Mouse (Mus musculus): ENCODE results near the gene Rsbn1l. TPM values are rescaled to one million over a fixed set of nuclear protein-coding genes. Genes with fewer than 3 reads are reported as not detected.

The Rsbn1l gene
- polyA plus RNA-seq, 1 experiment = 1.9 TPM

DNA sequence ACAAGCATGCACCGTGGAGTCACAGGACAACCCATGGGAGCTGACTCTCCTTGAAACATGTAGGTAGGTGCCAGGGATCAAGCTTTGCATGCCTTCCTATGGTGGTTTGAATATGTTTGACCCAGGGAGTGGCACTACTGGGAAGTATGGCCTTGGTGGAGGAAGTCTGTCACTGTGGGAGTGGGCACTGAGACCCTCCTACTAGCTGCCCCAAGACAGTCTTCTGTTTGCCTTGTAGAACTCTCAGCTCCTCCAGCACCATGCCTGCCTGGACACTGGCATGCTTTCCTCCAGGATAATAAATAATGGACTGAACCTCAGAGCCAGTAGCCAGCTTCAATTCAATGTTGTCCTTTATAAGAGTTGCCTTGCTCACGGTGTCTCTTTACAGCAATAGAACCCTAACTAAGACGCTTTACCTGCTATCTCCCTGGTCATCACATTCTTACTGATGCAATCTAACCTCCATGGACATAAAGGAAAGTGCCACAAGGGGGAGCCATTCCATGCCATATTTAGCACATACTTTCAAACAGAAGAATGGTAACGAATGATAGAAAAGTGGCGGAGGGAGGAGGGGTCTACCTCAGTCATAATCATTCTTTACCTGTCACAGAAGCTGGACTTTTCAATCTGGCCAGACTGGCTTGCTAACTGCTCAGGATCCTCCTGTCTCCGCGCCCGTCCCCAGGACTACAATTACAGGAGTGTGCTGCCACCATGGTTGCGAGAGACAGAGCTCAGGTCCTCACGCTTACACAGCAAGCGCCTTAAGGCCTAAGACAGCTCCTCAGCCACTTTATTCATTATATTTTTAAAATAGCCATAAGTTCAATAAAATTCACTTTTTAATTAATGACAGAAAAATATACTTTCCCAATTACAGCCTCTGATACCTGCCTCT is 42.6 kb downstream of the Rsbn1l start:
- Histone ChIP-seq H3K79me2 (ENCODE audit: control insufficient read depth, insufficient read depth) (peaks cover 28% of the 10 kb centered on the region), H3K4me3 (ENCODE audit: insufficient read depth, poor library complexity, severe bottlenecking) (no peak overlapping the region), H3K36me3 (ENCODE audit: control insufficient read depth, insufficient read depth) (no peaks in the 10 kb centered on the region), H3ac (ENCODE audit: control insufficient read depth, insufficient read length, low read depth) (no peak overlapping the region), H3K79me3 (ENCODE audit: low read depth) (peaks cover 2% of the 10 kb centered on the region), H3K27me3 (ENCODE audit: control insufficient read depth, insufficient read depth, insufficient read length) (no peaks in the 10 kb centered on the region)
- TF ChIP-seq CTCF (IDR thresholded peaks at IDR 0.05; ENCODE audit: control insufficient read depth, insufficient read depth, insufficient read length) = peak; percentile 45
- no peak for TF ChIP-seq MYOD1 (IDR thresholded peaks at IDR 0.05; ENCODE audit: control insufficient read depth, insufficient read length, low read depth)
- peak; percentile 35 for TF ChIP-seq CEBPB (IDR thresholded peaks at IDR 0.05; ENCODE audit: low read depth)
- no peak for TF ChIP-seq MYOG (IDR thresholded peaks at IDR 0.05; ENCODE audit: control insufficient read depth, extremely low read depth, insufficient read length)
- TF ChIP-seq USF1 (IDR thresholded peaks at IDR 0.05; ENCODE audit: low read depth) = no peak
- TF ChIP-seq MAX (IDR thresholded peaks at IDR 0.05) = no peak
- TF ChIP-seq FOSL1 (IDR thresholded peaks at IDR 0.05; ENCODE audit: insufficient read depth, low read length, poor library complexity, severe bottlenecking) = no peak

DNA sequence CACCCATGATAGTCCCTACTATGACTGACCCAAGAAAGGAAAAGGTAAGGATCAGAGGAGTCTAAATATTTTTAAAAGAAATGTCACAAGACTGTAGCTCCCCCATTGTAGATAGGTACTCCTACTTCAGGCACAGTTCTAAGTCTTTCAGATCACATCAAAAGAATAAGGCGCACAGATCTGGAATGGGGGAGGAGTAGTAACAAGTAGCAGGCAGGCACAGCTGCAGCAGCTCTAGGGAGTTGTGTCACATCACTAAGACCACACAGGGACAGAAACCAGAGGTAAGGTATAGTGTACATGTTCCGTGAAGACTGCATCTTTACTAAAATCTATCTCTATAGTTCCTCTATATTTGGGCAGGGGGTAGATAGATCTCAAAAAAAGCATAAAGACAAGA is 44.5 kb downstream of the Rsbn1l start:
- Histone ChIP-seq H3K36me3 (ENCODE audit: control insufficient read depth, insufficient read depth) (peaks cover 5% of the 10 kb centered on the region), H3K79me3 (ENCODE audit: low read depth) (peaks cover 2% of the 10 kb centered on the region), H3ac (ENCODE audit: control insufficient read depth, insufficient read length, low read depth) (no peak overlapping the region), H3K79me2 (ENCODE audit: control insufficient read depth, insufficient read depth) (peaks cover 22% of the 10 kb centered on the region), H3K27me3 (ENCODE audit: control insufficient read depth, insufficient read depth, insufficient read length) (no peaks in the 10 kb centered on the region), H3K4me3 (ENCODE audit: insufficient read depth, poor library complexity, severe bottlenecking) (no peak overlapping the region)
- TF ChIP-seq MYOD1 (IDR thresholded peaks at IDR 0.05; ENCODE audit: control insufficient read depth, insufficient read length, low read depth) = no peak
- no peak for TF ChIP-seq USF1 (IDR thresholded peaks at IDR 0.05; ENCODE audit: low read depth)
- no peak for TF ChIP-seq MYOG (IDR thresholded peaks at IDR 0.05; ENCODE audit: control insufficient read depth, extremely low read depth, insufficient read length)
- TF ChIP-seq MAX (IDR thresholded peaks at IDR 0.05) = no peak
- no peak for TF ChIP-seq CEBPB (IDR thresholded peaks at IDR 0.05; ENCODE audit: low read depth)
- TF ChIP-seq FOSL1 (IDR thresholded peaks at IDR 0.05; ENCODE audit: insufficient read depth, low read length, poor library complexity, severe bottlenecking) = no peak
- no peak for TF ChIP-seq CTCF (IDR thresholded peaks at IDR 0.05; ENCODE audit: control insufficient read depth, insufficient read depth, insufficient read length)

DNA sequence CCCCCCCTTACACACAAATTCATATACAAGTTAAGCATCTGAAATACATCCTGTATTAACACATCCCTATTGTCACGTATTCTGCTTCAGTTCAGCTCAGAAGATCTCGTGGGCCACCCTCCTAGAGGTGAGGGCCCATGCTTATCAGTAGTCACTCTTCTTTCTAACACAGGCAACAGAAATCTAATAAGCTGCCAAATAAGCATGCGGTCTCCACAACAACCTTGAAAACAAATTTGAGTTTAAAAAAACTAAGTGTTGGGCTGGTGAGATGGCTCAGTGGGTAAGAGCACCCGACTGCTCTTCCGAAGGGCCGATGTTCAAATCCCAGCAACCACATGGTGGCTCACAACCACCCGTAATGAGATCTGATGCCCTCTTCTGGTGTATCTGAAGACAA is 50.0 kb downstream of the Rsbn1l start:
- H3K4me3 ChIP-seq (ENCODE audit: insufficient read depth, poor library complexity, severe bottlenecking) = no peak overlapping the region
- H3K79me3 ChIP-seq (ENCODE audit: low read depth) = peaks cover 2% of the 10 kb centered on the region
- H3K27me3 ChIP-seq (ENCODE audit: control insufficient read depth, insufficient read depth, insufficient read length) = no peaks in the 10 kb centered on the region
- TF ChIP-seq FOSL1 (IDR thresholded peaks at IDR 0.05; ENCODE audit: insufficient read depth, low read length, poor library complexity, severe bottlenecking) (no peak), MYOG (IDR thresholded peaks at IDR 0.05; ENCODE audit: control insufficient read depth, extremely low read depth, insufficient read length) (no peak), CTCF (IDR thresholded peaks at IDR 0.05; ENCODE audit: control insufficient read depth, insufficient read depth, insufficient read length) (no peak), CEBPB (IDR thresholded peaks at IDR 0.05; ENCODE audit: low read depth) (no peak), MYOD1 (IDR thresholded peaks at IDR 0.05; ENCODE audit: control insufficient read depth, insufficient read length, low read depth) (no peak), MAX (IDR thresholded peaks at IDR 0.05) (no peak), USF1 (IDR thresholded peaks at IDR 0.05; ENCODE audit: low read depth) (no peak)
- peaks cover 20% of the 10 kb centered on the region for H3K36me3 ChIP-seq (ENCODE audit: control insufficient read depth, insufficient read depth)
- no peak overlapping the region for H3ac ChIP-seq (ENCODE audit: control insufficient read depth, insufficient read length, low read depth)
- peaks cover 7% of the 10 kb centered on the region for H3K79me2 ChIP-seq (ENCODE audit: control insufficient read depth, insufficient read depth)

DNA sequence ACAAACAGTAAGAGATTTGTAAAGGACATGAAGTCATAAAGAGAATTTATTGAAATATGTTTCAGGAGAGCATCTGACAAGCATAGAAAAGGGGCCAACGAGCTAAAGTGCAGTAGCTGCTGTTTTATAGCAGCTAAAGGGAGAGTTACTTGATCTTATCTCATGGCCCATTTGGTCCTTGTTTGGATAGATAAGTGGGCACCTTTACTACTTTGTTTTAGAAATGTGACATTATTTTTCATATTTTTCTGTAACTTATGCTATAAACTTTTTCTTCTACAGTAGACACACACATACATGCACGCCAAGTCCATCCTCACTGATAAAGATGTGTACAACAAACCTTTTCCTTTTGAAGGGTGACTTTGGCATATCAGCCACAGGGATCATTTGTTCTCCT is 50.8 kb downstream of the Rsbn1l start:
- Histone ChIP-seq H3K27me3 (ENCODE audit: control insufficient read depth, insufficient read depth, insufficient read length) (no peaks in the 10 kb centered on the region), H3K79me3 (ENCODE audit: low read depth) (no peaks in the 10 kb centered on the region), H3K79me2 (ENCODE audit: control insufficient read depth, insufficient read depth) (peaks cover 7% of the 10 kb centered on the region), H3K4me3 (ENCODE audit: insufficient read depth, poor library complexity, severe bottlenecking) (no peak overlapping the region), H3ac (ENCODE audit: control insufficient read depth, insufficient read length, low read depth) (no peak overlapping the region), H3K36me3 (ENCODE audit: control insufficient read depth, insufficient read depth) (peaks cover 24% of the 10 kb centered on the region)
- no peak for TF ChIP-seq CEBPB (IDR thresholded peaks at IDR 0.05; ENCODE audit: low read depth)
- no peak for TF ChIP-seq FOSL1 (IDR thresholded peaks at IDR 0.05; ENCODE audit: insufficient read depth, low read length, poor library complexity, severe bottlenecking)
- TF ChIP-seq CTCF (IDR thresholded peaks at IDR 0.05; ENCODE audit: control insufficient read depth, insufficient read depth, insufficient read length) = no peak
- TF ChIP-seq USF1 (IDR thresholded peaks at IDR 0.05; ENCODE audit: low read depth) = no peak
- no peak for TF ChIP-seq MYOG (IDR thresholded peaks at IDR 0.05; ENCODE audit: control insufficient read depth, extremely low read depth, insufficient read length)
- TF ChIP-seq MYOD1 (IDR thresholded peaks at IDR 0.05; ENCODE audit: control insufficient read depth, insufficient read length, low read depth) = no peak
- TF ChIP-seq MAX (IDR thresholded peaks at IDR 0.05) = no peak

DNA sequence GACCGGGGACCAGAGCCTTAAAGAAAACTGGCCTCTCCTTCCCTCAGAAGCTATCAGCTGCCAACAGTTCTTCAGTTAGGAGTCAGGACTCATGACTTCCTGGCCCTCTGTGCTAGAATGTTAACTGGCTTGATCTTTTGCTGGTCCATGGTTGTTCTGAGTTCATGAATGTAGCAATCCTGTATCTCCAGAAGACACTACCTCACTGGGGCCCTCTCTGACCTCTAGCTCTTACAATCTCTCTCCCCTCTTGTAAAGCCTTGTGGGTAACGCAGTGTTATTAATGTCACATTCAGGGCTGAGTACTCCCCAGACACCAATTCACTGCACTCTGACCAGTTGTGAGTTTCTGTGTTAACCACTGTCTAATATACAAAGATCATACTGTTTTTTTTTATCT is 51.6 kb downstream of the Rsbn1l start:
- Histone ChIP-seq H3K27me3 (ENCODE audit: control insufficient read depth, insufficient read depth, insufficient read length) (no peaks in the 10 kb centered on the region), H3K4me3 (ENCODE audit: insufficient read depth, poor library complexity, severe bottlenecking) (no peak overlapping the region), H3K79me3 (ENCODE audit: low read depth) (no peaks in the 10 kb centered on the region), H3ac (ENCODE audit: control insufficient read depth, insufficient read length, low read depth) (no peak overlapping the region), H3K36me3 (ENCODE audit: control insufficient read depth, insufficient read depth) (peaks cover 24% of the 10 kb centered on the region), H3K79me2 (ENCODE audit: control insufficient read depth, insufficient read depth) (peaks cover under 1% of the 10 kb centered on the region)
- TF ChIP-seq MAX (IDR thresholded peaks at IDR 0.05) (no peak), CEBPB (IDR thresholded peaks at IDR 0.05; ENCODE audit: low read depth) (no peak), FOSL1 (IDR thresholded peaks at IDR 0.05; ENCODE audit: insufficient read depth, low read length, poor library complexity, severe bottlenecking) (no peak), MYOD1 (IDR thresholded peaks at IDR 0.05; ENCODE audit: control insufficient read depth, insufficient read length, low read depth) (no peak), CTCF (IDR thresholded peaks at IDR 0.05; ENCODE audit: control insufficient read depth, insufficient read depth, insufficient read length) (no peak), MYOG (IDR thresholded peaks at IDR 0.05; ENCODE audit: control insufficient read depth, extremely low read depth, insufficient read length) (no peak), USF1 (IDR thresholded peaks at IDR 0.05; ENCODE audit: low read depth) (no peak)
